12 mouse cellular contexts compared by ENCODE assay signal in the genomic region with DNA sequence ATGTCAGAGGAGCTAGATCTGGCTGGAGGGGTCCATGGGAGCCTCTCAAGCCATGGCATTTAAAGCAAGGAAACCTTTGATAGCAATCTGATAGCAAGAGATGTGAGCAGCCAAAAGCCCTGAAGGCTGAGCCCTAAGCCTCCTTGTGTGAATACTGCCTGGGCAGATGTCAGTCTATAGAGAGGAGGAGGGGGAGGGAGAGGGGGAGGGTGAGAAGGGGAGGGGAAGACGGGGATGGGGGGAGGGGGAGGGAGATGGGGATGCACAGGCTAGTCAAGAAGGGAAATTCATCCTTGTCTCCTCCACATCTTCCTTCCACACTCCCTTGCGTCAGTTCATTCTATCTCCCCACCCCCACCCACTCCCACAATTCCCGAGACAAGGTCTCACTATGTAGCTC.
"Had no signal": no experiment of that assay in that cellular context is flagged by ENCODE, and none has a peak within 500 bp of the region (broad histone marks: within the 10 kb centered on the region; RNA-seq: fewer than 3 reads in every experiment).

No protein-coding gene starts in this region.

- H3K4me1 ChIP-seq: liver, embryonic 13.5 days had no signal

- H3K27ac ChIP-seq: kidney, postnatal 0 days; limb, embryonic 12.5 days; liver, embryonic 13.5 days; lung, embryonic 15.5 days; macrophage had no signal

- H3K4me2 ChIP-seq: liver, embryonic 13.5 days had no signal

- H3K9ac ChIP-seq: limb, embryonic 12.5 days; liver, embryonic 13.5 days; liver, postnatal 0 days; lung, embryonic 15.5 days had no signal

- H3K4me3 ChIP-seq: limb, embryonic 12.5 days; liver, embryonic 13.5 days; lung, embryonic 15.5 days; megakaryocyte, embryonic 14.5 days; myocyte had no signal

- DNase-seq: liver; liver, embryonic 13.5 days; liver, postnatal 0 days; right cerebral cortex, postnatal 14 days; thymus, postnatal 4 days had no signal

- ATAC-seq: inflammation-experienced regulatory T-cells, adult 6 months; liver, postnatal 0 days had no signal

- H3K36me3 ChIP-seq: limb, embryonic 12.5 days; liver, embryonic 13.5 days; lung, embryonic 15.5 days had no signal

- H3K9me3 ChIP-seq: limb, embryonic 12.5 days; liver, embryonic 13.5 days; lung, embryonic 15.5 days; megakaryocyte, embryonic 14.5 days had no signal
